Mouse (Mus musculus): Measurements from ENCODE around the gene Larp1b.
"Not testable (repeated sequence)": the region's sequence is repeated elsewhere in the genome, so short reads cannot be mapped to it uniquely, and the experiment has no call there.

Larp1b gene

GRCm38 (mm10) chr3:40949170-40949902 is at the start of gene Larp1b:
Gene Larp1b (plus strand): TSS chr3:40949828.
- DNase-seq (ENCODE audit: low spot score in 2 of 2) = peak; percentile 95 to 97

- DNase-seq (ENCODE audit: low spot score in 2 of 2) = not testable (repeated sequence)
Measured at GRCm38 (mm10) chr3:40902443-40902842, 47.2 kb upstream of the Larp1b start, which contains the start of gene 1700034I23Rik. Gene 1700034I23Rik (minus strand): TSS chr3:40902543.

- DNase-seq (ENCODE audit: low spot score in 2 of 2) = no peak
Measured at GRCm38 (mm10) chr3:40938189-40938588, 11.4 kb upstream of the Larp1b start.

GRCm38 (mm10) chr3:40938592-40938991 is 11.0 kb upstream of the Larp1b start:
- DNase-seq (ENCODE audit: low spot score in 2 of 2) = no peak

GRCm38 (mm10) chr3:40939019-40939418 is 10.6 kb upstream of the Larp1b start:
- DNase-seq (ENCODE audit: low spot score in 2 of 2) = no peak

GRCm38 (mm10) chr3:40949903-40950600 is 424 bp downstream of the Larp1b start:
- DNase-seq (ENCODE audit: low spot score in 2 of 2) = peak in 1 of 2 experiments; percentile 48

- no peak for DNase-seq (ENCODE audit: low spot score in 2 of 2)
Measured at GRCm38 (mm10) chr3:40950601-40951201, 1.1 kb downstream of the Larp1b start.

GRCm38 (mm10) chr3:40951365-40951764 is 1.7 kb downstream of the Larp1b start:
- DNase-seq (ENCODE audit: low spot score in 2 of 2) = no peak

- DNase-seq (ENCODE audit: low spot score in 2 of 2) = no peak
Measured at GRCm38 (mm10) chr3:40952606-40953005, 3.0 kb downstream of the Larp1b start.

GRCm38 (mm10) chr3:40954792-40955191 is 5.2 kb downstream of the Larp1b start:
- DNase-seq (ENCODE audit: low spot score in 2 of 2) = no peak

GRCm38 (mm10) chr3:40958831-40959230 is 9.2 kb downstream of the Larp1b start:
- no peak for DNase-seq (ENCODE audit: low spot score in 2 of 2)

- DNase-seq (ENCODE audit: low spot score in 2 of 2) = no peak
Measured at GRCm38 (mm10) chr3:40980758-40981157, 31.1 kb downstream of the Larp1b start.

GRCm38 (mm10) chr3:40987539-40987938 is 37.9 kb downstream of the Larp1b start:
- no peak for DNase-seq (ENCODE audit: low spot score in 2 of 2)

- no peak for DNase-seq (ENCODE audit: low spot score in 2 of 2)
Measured at GRCm38 (mm10) chr3:40988722-40989121, 39.1 kb downstream of the Larp1b start.

- no peak for DNase-seq (ENCODE audit: low spot score in 2 of 2)
Measured at GRCm38 (mm10) chr3:40991541-40991940, 41.9 kb downstream of the Larp1b start.

- DNase-seq (ENCODE audit: low spot score in 2 of 2) = no peak
Measured at GRCm38 (mm10) chr3:40995161-40995560, 45.5 kb downstream of the Larp1b start.

- no peak for DNase-seq (ENCODE audit: low spot score in 2 of 2)
Measured at GRCm38 (mm10) chr3:41009315-41009714, 59.7 kb downstream of the Larp1b start.

- no peak for DNase-seq (ENCODE audit: low spot score in 2 of 2)
Measured at GRCm38 (mm10) chr3:41009990-41010389, 60.4 kb downstream of the Larp1b start.

- DNase-seq (ENCODE audit: low spot score in 2 of 2) = no peak
Measured at GRCm38 (mm10) chr3:41010701-41011100, 61.1 kb downstream of the Larp1b start.

GRCm38 (mm10) chr3:41012451-41012850 is 62.8 kb downstream of the Larp1b start:
- no peak for DNase-seq (ENCODE audit: low spot score in 2 of 2)

GRCm38 (mm10) chr3:41014946-41015345 is 65.3 kb downstream of the Larp1b start:
- no peak for DNase-seq (ENCODE audit: low spot score in 2 of 2)

- DNase-seq (ENCODE audit: low spot score in 2 of 2) = no peak
Measured at GRCm38 (mm10) chr3:41018022-41018608, 68.5 kb downstream of the Larp1b start.

All from cerebellum, postnatal 4 days (tissue).